Mouse (Mus musculus): ENCODE data around the gene Hmcn2. TPM values are rescaled to one million over a fixed set of nuclear protein-coding genes. Genes with fewer than 3 reads are reported as not detected.

The Hmcn2 gene
- polyA plus RNA-seq, 1 experiment: 0.40 TPM

- TF ChIP-seq FLI1 (IDR thresholded peaks at IDR 0.05; ENCODE audit: low read length) (no peak), GATA1 (IDR thresholded peaks at IDR 0.05; ENCODE audit: borderline replicate concordance, low read length) (no peak)
- H3K9me3 ChIP-seq: peaks cover 2% of the 10 kb centered on the region
- H3K27me3 ChIP-seq (replicated peaks): peaks cover 20% of the 10 kb centered on the region
- H3K36me3 ChIP-seq (replicated peaks; ENCODE audit: low read length): peaks cover 73% of the 10 kb centered on the region
- H3K4me1 ChIP-seq: no peaks in the 10 kb centered on the region
- no peak overlapping the region for H3K4me3 ChIP-seq (replicated peaks)
Observed at GRCm38 (mm10) chr2:31497113-31497512, 182.9 kb downstream of the Hmcn2 start.

GRCm38 (mm10) chr2:31497635-31498034 is 183.4 kb downstream of the Hmcn2 start:
- TF ChIP-seq GATA1 (IDR thresholded peaks at IDR 0.05; ENCODE audit: borderline replicate concordance, low read length): no peak
- Histone ChIP-seq H3K4me1 (no peaks in the 10 kb centered on the region), H3K9me3 (no peaks in the 10 kb centered on the region), H3K36me3 (replicated peaks; ENCODE audit: low read length) (peaks cover 75% of the 10 kb centered on the region), H3K4me3 (replicated peaks) (no peak overlapping the region), H3K27me3 (replicated peaks) (peaks cover 20% of the 10 kb centered on the region)

GRCm38 (mm10) chr2:31499327-31500291 is 185.4 kb downstream of the Hmcn2 start:
- Histone ChIP-seq H3K27me3 (replicated peaks) (peaks cover 21% of the 10 kb centered on the region), H3K9me3 (no peaks in the 10 kb centered on the region), H3K36me3 (replicated peaks; ENCODE audit: low read length) (peaks cover 68% of the 10 kb centered on the region), H3K4me1 (no peaks in the 10 kb centered on the region), H3K4me3 (replicated peaks) (no peak overlapping the region)
- TF ChIP-seq FLI1 (IDR thresholded peaks at IDR 0.05; ENCODE audit: low read length): no peak

- Histone ChIP-seq H3K27me3 (replicated peaks) (peaks cover 18% of the 10 kb centered on the region), H3K4me1 (no peaks in the 10 kb centered on the region), H3K4me3 (replicated peaks) (no peak overlapping the region), H3K9me3 (no peaks in the 10 kb centered on the region), H3K36me3 (replicated peaks; ENCODE audit: low read length) (peaks cover 68% of the 10 kb centered on the region)
- TF ChIP-seq FLI1 (IDR thresholded peaks at IDR 0.05; ENCODE audit: low read length): no peak
- TF ChIP-seq GATA1 (IDR thresholded peaks at IDR 0.05; ENCODE audit: borderline replicate concordance, low read length): no peak
Observed at GRCm38 (mm10) chr2:31500292-31501204, 186.3 kb downstream of the Hmcn2 start.

DNA sequence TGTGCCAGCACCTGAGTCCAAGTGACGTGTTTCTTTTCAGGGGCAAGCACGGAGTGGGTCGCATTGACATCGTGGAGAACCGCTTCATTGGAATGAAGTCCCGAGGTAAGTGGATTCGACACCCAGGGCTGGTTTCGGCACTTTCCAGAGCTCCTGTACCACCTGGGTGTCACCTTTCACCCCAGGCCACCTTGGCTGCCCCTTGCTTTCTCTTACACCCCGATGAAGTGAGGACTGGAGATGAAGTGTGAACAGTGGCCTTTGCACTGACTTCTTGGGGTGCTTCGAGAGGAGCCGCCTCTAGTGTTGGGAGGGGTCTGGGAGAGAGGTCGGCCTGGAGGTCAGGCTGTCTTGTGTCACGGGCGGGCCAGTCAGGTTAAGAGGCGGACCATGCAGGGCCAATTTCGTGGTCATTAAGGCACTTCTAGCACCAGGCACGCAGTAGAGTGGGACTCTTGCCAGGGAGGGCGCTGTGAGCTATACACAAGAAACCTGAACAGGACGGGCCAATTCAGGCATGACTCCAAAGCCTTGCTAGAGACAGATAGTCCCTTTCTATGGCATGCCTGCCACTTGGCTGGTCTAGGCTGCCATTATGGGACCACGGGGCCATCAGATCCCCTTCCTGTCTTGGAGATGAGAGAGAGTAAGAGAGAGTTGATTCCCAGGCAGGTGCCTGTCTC is 187.4 kb downstream of the Hmcn2 start:
- Histone ChIP-seq H3K4me3 (replicated peaks) (no peak overlapping the region), H3K36me3 (replicated peaks; ENCODE audit: low read length) (peaks cover 65% of the 10 kb centered on the region), H3K4me1 (no peaks in the 10 kb centered on the region), H3K27me3 (replicated peaks) (peaks cover 13% of the 10 kb centered on the region), H3K9me3 (no peaks in the 10 kb centered on the region)
- TF ChIP-seq GATA1 (IDR thresholded peaks at IDR 0.05; ENCODE audit: borderline replicate concordance, low read length): no peak

DNA sequence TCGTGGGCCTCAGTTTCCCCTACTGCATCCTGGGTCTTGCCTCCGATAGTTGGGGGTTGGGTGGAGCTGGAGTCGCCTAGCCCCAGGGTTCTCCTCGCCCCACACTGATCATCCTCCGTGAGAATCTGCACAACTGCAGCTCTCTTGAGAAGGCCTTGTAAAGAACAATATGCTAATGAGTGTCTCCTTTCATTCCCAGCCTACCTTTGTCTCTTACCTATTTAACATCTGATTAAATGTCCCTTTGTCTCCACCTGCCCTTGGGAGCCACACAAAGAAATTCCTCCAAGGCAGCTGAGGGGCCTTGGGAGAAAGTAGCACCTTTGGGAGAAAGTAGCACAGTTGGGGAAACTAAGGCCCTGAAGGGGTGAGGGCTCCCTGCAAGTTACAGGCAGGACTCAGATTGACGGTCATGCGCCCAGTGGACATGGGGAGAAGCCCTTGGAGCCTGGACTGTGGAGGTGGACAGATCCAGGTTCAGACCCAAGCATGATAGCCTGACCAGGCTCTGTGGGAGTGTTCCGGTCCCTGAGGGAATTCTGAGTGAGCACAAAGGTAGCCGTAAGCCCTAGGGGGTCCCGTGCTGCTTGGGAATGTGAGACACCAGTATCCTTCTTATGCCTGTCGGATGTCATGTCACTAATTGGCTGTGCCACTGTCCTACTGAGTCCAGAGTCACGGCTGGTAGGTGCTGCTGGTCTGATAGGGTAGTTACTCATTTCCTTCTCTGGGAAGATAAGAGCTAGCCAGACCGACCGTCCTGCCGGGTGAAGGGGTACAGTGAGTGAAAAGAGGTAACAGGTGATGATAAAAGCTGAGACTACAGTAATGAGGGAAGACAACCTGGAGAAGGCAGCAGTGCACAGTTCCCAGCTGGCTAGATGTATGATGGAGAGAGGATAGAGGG is 188.7 kb downstream of the Hmcn2 start:
- TF ChIP-seq FLI1 (IDR thresholded peaks at IDR 0.05; ENCODE audit: low read length): no peak
- H3K36me3 ChIP-seq (replicated peaks; ENCODE audit: low read length): peaks cover 61% of the 10 kb centered on the region
- no peaks in the 10 kb centered on the region for H3K9me3 ChIP-seq
- H3K4me3 ChIP-seq (replicated peaks): no peak overlapping the region
- H3K4me1 ChIP-seq: no peaks in the 10 kb centered on the region
- H3K27me3 ChIP-seq (replicated peaks): peaks cover 7% of the 10 kb centered on the region

- no peak for TF ChIP-seq FLI1 (IDR thresholded peaks at IDR 0.05; ENCODE audit: low read length)
- no peak for TF ChIP-seq GATA1 (IDR thresholded peaks at IDR 0.05; ENCODE audit: borderline replicate concordance, low read length)
- Histone ChIP-seq H3K4me1 (no peaks in the 10 kb centered on the region), H3K4me3 (replicated peaks) (no peak overlapping the region), H3K27me3 (replicated peaks) (peaks cover 7% of the 10 kb centered on the region), H3K36me3 (replicated peaks; ENCODE audit: low read length) (peaks cover 63% of the 10 kb centered on the region), H3K9me3 (no peaks in the 10 kb centered on the region)
Observed at GRCm38 (mm10) chr2:31505472-31505871, 191.3 kb downstream of the Hmcn2 start.

DNA sequence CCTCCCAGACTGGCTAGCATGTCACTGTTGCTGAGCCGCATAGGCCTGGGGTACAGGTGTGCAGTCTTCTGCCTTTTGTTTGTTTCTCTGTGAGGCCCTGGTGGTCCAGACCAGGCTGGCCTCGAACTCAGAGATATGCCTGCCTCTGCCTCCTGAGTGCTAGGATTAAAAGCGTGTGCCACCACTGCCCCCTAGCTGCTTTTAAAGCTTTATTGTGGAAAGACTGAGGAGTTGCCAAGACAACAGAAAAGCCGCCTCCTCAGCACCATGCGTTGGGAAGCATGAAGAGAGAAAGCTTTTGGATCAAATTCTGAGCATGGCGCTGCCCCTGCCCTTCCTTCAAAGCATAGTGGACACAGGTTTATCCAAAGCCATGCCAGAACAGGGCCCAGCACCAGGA is 194.6 kb downstream of the Hmcn2 start:
- TF ChIP-seq GATA1 (IDR thresholded peaks at IDR 0.05; ENCODE audit: borderline replicate concordance, low read length) (no peak), FLI1 (IDR thresholded peaks at IDR 0.05; ENCODE audit: low read length) (no peak)
- no peak overlapping the region for H3K4me3 ChIP-seq (replicated peaks)

More for the DNA sequence above, 194.6 kb downstream of the Hmcn2 start:
- Histone ChIP-seq H3K4me1 (peaks cover 4% of the 10 kb centered on the region), H3K27me3 (replicated peaks) (peaks cover 4% of the 10 kb centered on the region), H3K36me3 (replicated peaks; ENCODE audit: low read length) (peaks cover 62% of the 10 kb centered on the region), H3K9me3 (no peaks in the 10 kb centered on the region)

Other genes with a start within 250 kb of the Hmcn2 start
- gene Fnbp1, start 172.4 kb upstream of the Hmcn2 start, polyA plus RNA-seq (2012; ENCODE audit: insufficient read depth, low replicate concordance): 44.7 and 52.5 TPM in 2 replicates
- 5.0 and 11.9 TPM in 2 replicates for gene Gpr107, start 162.1 kb upstream of the Hmcn2 start, polyA plus RNA-seq (2012; ENCODE audit: insufficient read depth, low replicate concordance)
- gene Ncs1, start 68.6 kb upstream of the Hmcn2 start, polyA plus RNA-seq (2012; ENCODE audit: insufficient read depth, low replicate concordance): 0.26 TPM in 1 of 2 replicates, not detected in the other
- 4.4 and 11.2 TPM in 2 replicates for gene Ass1, start 155.8 kb downstream of the Hmcn2 start, polyA plus RNA-seq (2012; ENCODE audit: insufficient read depth, low replicate concordance)